Mouse (Mus musculus): ENCODE measurements around the gene Dhx30.

The Dhx30 gene

GRCm38 (mm10) chr9:110038485-110038884 lies 79.1 kb downstream of the Dhx30 start:
- DNase-seq = no peak

- no peak for DNase-seq
These were observed 79.7 kb downstream of the Dhx30 start for GRCm38 (mm10) chr9:110037895-110038294.

- no peak for DNase-seq
These were observed 82.5 kb downstream of the Dhx30 start for GRCm38 (mm10) chr9:110035091-110035490.

Data from retina, postnatal 1 day (tissue).